Mouse (Mus musculus) megakaryocyte, embryonic 14.5 days (primary cell): ENCODE measurements at regions not wholly inside any gene's neighbourhood (a gene's known extent, or its start where the extent isn't known, plus 50 kb on each side); places are given as distances from the start of the nearest gene placed in this dataset.

Source experiments
- H3K27me3 ChIP-seq: replicated peaks from 2 replicates; pipeline ENCODE3; 2012; ENCODE audit warnings: inconsistent platforms
- H3K36me3 ChIP-seq: replicated peaks from 2 replicates; pipeline ENCODE3; 2012; ENCODE audit warnings: low read length, inconsistent platforms, mixed read lengths
- H3K4me1 ChIP-seq: 2 replicates; pipeline ENCODE4 v1.6.1; 2012; ENCODE audit warnings: inconsistent platforms
- H3K4me3 ChIP-seq: replicated peaks from 2 replicates; pipeline ENCODE3; 2012; ENCODE audit warnings: moderate library complexity, mild to moderate bottlenecking, inconsistent platforms
- H3K9me3 ChIP-seq: 2 replicates; pipeline ENCODE4 v1.6.1; 2012; ENCODE audit warnings: inconsistent platforms
- FLI1 ChIP-seq: IDR thresholded peaks from 2 replicates; pipeline ENCODE4 v1.6.1; 2012; ENCODE audit warnings: low read length, inconsistent platforms, mixed read lengths
- GATA1 ChIP-seq: IDR thresholded peaks from 3 replicates; pipeline ENCODE4 v1.6.1; 2012; ENCODE audit warnings: mixed read lengths, low read length, inconsistent platforms, borderline replicate concordance

DNA sequence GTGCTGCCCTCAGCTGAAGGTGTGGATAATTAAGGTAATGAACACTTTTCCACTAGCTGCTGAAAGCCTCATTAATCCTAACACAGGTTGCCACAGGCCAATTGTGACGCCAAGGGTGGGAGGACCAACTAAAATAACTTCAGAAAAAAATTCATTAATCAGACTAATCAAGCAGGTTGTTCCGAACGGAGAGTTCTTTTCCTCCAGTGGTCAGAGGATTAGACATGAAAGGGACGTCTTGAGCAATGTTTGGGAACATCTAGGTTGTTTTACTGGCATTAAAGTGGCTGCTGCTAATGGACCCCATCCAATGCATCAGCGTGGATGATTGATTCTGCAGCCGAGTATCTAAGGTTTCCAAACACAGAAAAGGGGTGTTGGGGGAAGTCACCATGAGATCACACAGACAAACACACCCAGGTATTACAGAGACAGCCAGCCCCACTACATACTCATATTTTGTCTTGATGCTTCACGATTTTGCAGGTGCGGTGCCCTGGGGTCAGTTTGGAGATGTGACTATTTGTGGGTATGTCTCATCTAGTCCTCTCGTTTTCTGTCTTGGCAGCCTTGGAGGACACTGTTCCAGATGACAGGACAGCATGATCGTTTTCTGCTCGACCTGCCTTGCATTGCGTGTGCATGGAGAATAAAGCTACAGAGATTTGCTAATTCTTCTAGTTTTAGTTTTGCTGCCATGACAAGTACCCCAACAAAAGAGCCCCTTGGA is 164.0 kb downstream of the 4933412E24Rik start:
- H3K9me3 ChIP-seq: peaks cover 3% of the 10 kb centered on the region; the same call in 1 of the 2 replicates
- no peaks in the 10 kb centered on the region for H3K27me3 ChIP-seq
- no peak overlapping the region for H3K4me3 ChIP-seq
- TF ChIP-seq FLI1 (no peak), GATA1 (no peak)
- H3K36me3 ChIP-seq: no peaks in the 10 kb centered on the region
- H3K4me1 ChIP-seq: no peaks in the 10 kb centered on the region

DNA sequence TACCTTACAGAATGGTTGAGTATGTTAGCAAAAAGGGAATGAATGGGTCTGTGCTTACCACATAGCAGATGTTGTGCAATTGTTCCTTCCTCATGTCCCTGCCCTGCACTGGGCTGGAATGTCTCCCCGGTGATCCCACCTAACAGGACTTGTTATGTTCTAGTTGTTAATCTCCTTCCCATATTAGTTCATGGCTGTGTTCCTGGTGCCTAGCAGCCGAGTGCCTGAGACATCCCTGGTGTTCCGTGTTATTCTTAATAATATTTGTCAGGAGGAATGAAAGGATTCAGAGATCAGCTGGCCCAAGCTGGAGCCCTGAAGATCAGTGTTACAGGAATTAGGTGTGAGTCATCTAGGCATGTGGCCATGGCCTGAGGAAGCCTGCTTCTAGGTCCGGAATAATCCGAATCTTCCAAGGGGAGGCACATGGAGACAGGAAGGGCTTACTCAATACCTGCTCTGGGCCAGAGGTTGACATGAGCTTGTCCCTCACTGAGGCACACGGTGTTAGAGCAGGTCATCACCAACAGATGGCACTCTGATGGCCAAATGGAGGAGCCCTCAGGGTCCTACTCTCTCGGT is 171.2 kb downstream of the 4933412E24Rik start:
- peaks cover 3% of the 10 kb centered on the region; the same call in 1 of the 2 replicates for H3K9me3 ChIP-seq
- no peak overlapping the region for H3K4me3 ChIP-seq
- no peaks in the 10 kb centered on the region for H3K27me3 ChIP-seq
- no peak for TF ChIP-seq GATA1
- TF ChIP-seq FLI1: no peak
- no peaks in the 10 kb centered on the region for H3K4me1 ChIP-seq
- H3K36me3 ChIP-seq: no peaks in the 10 kb centered on the region

DNA sequence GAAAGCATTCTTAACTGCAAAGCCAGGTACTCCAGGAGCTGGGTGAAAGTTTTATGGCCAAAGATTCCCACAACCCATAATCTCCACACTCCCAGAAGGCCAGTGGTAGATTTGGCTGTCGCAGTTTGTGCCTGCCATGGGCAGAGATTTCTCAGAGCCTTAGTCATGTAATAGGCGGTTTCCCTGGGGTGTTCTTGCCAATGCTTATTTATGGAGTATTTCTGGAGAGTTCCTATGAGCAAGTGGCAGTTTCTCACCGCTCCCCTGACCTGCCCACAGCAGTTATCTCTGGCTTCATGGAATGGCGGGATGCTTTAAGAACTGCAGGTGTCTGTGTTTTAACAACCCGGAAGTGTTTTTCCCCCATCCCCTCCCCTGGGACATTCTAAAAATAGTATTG is 179.8 kb downstream of the 4933412E24Rik start:
- Histone ChIP-seq H3K4me1 (peaks cover 7% of the 10 kb centered on the region), H3K4me3 (no peak overlapping the region), H3K27me3 (peaks cover 5% of the 10 kb centered on the region), H3K9me3 (no peaks in the 10 kb centered on the region), H3K36me3 (no peaks in the 10 kb centered on the region)
- no peak for TF ChIP-seq GATA1

DNA sequence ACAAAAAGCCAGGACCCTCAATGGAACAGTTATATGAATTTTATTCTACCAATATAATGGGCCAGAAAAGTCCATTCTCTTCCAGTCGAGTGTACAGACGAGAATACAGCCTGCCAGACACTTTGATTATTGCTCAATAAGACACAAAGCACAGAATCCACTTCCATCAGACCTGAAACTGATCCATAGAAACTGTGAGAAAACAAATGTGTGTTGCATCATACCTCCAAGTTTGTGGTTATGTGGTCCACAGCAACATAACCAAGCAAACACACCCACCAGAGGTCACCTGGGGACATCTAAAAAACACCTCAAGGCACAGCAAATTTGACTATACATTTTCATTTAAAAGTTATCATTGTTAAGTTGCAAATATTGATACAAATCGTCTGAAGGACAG is 183.2 kb downstream of the 4933412E24Rik start:
- Histone ChIP-seq H3K4me3 (no peak overlapping the region), H3K4me1 (peaks cover 12% of the 10 kb centered on the region)
- no peak for TF ChIP-seq FLI1
- TF ChIP-seq GATA1: no peak

DNA sequence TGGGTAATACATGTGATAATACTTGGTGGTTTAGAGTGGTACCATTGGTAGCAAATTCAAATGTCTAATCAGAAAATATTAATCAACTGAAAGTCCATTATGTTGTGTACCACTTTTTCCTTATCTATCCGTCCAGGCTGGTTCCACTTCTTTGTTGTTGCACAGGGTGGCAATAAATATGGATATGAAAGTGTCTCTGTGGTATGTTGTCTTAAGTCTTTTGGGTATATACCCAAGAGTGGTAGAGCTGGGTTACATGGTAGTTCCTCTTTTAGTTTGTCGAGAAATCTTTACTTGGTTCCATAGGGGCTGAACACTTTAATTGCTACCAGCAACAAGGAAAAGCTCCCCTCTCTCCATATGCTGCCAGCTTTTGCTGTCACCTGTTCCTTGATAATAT is 184.9 kb downstream of the 4933412E24Rik start:
- no peak overlapping the region for H3K4me3 ChIP-seq
- peaks cover 17% of the 10 kb centered on the region for H3K4me1 ChIP-seq
- no peaks in the 10 kb centered on the region for H3K36me3 ChIP-seq
- H3K9me3 ChIP-seq: no peaks in the 10 kb centered on the region
- peaks cover 23% of the 10 kb centered on the region for H3K27me3 ChIP-seq
- TF ChIP-seq FLI1 (no peak), GATA1 (no peak)

More for the DNA sequence above, 183.2 kb downstream of the 4933412E24Rik start:
- Histone ChIP-seq H3K36me3 (no peaks in the 10 kb centered on the region), H3K9me3 (no peaks in the 10 kb centered on the region), H3K27me3 (peaks cover 12% of the 10 kb centered on the region)

DNA sequence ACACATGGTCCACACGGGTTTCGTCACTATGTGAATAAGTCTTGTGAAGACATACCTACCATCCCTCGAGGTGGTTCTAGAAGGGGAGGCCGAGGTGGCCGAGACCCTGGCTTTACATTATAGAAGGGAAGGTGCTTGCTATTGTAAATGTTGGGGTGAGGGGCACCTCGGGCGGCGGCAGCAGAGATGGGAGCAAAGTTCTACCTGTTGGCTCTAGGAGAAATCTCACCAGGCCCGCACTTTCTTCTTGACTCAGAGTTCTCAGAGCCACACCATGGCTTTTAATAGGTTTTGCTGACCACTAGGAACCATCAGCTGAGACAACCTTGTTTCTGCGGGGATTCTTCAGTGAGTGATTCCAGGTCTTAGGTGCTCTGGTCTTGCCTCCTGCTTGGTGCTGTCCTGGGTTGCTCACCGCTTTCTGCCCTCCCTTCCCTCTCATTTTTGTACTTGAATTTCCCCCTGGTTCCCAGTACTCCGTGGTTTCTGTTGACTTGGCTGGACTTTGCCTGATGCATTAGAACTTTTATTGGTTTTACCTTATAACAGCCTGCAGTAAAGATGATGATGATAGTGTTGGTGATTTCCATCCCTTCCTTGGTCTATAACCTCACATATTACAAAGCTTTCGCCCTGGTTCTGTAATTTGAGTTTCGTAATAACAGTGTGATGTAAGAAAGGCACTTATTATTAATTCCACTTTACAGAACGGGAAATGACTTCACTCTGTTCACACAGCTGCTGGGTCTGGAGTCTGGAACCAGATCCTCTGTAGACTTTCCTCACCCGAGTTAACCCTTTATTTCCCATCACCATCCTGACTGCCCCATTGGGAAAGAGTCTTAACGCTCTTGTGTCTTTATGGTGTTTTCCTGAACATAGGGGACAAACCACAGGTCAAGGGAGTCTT is 185.6 kb downstream of the 4933412E24Rik start:
- TF ChIP-seq FLI1 (no peak), GATA1 (no peak)
- Histone ChIP-seq H3K4me3 (no peak overlapping the region), H3K9me3 (no peaks in the 10 kb centered on the region), H3K36me3 (no peaks in the 10 kb centered on the region), H3K4me1 (peaks cover 10% of the 10 kb centered on the region), H3K27me3 (peaks cover 25% of the 10 kb centered on the region)

DNA sequence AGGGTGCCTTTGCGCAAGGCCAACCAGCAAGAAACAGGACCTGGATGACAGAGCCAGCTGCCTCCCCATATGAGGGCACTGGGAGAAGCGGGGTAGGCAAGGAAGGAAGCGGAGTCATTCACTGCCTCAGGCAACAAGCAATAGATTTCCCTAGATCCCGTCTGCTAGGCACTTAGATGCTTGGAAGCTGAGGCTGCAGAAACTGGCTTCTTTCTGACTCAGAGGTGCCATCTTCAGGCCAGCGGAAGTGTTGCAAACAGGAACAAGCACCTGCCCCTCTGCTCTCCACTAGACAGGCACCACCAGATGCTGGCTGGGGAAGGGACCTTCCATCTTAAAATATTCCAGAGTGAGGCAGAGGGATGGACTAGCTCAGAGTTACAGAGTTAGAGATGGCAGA is 188.0 kb downstream of the 4933412E24Rik start:
- Histone ChIP-seq H3K4me1 (peaks cover 10% of the 10 kb centered on the region), H3K9me3 (no peaks in the 10 kb centered on the region), H3K4me3 (peak overlapping the region; percentile 2), H3K27me3 (peaks cover 30% of the 10 kb centered on the region), H3K36me3 (no peaks in the 10 kb centered on the region)
- TF ChIP-seq GATA1: no peak
- TF ChIP-seq FLI1: no peak

DNA sequence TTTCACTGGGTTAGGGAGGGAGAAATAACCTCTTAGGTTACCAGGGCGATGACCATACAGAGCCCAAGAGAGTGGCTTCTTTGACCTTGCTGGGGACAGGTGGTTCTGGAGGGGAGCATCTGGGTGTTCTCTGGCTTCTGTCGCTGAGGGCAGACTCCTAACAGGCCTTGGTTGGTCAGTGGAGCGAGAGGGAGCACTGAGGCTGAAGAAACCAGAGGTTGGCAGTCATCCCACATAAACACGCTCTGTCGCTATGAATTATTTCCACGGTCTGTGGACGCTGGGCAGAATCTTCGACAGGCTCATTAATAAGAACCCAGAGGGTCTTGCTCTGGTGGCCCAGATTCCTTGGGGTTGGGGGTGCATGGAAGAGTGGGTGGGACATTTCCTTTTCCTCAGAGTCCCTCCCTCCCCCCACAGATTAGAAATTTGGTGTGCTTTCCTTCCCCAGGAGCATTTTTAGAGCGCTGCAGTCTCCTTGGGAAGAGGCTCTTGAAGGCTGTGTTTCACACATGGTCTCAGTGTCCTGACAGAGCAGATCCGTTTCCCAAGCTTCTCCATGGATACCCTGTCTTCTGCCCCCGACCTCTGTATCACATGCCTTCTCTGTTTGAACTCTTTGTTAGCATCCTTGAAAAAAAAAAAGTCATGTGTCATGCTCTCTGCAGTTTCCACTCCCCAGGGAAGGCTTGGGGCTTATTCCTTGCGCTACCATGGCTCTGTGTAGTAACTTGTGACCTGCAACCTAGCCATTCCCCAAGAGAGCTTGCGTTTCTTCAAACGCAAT is 190.1 kb downstream of the 4933412E24Rik start:
- H3K36me3 ChIP-seq: no peaks in the 10 kb centered on the region
- TF ChIP-seq FLI1: no peak
- no peak for TF ChIP-seq GATA1
- no peak overlapping the region for H3K4me3 ChIP-seq
- H3K4me1 ChIP-seq: peaks cover 10% of the 10 kb centered on the region
- peaks cover 36% of the 10 kb centered on the region for H3K27me3 ChIP-seq
- H3K9me3 ChIP-seq: no peaks in the 10 kb centered on the region

DNA sequence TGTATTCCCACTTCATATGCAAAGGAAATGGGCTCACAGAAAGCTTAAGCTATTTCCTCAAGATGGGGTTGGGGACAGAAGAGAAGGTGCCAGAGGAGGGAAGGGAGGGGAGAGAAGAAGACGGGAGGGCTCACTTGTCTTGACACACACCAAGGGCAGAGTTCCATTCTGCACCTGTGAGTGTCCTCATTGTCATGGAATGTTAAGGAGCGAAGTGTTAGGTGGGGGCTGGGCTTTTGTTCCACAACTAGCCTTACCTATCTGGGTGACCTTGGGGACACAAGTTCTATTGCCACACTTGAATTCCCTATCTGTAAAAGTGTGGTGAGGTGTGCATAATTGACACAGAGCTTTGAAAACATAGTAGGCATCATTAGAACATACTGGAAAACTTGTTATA is 192.5 kb downstream of the 4933412E24Rik start:
- Histone ChIP-seq H3K9me3 (no peaks in the 10 kb centered on the region), H3K27me3 (peaks cover 31% of the 10 kb centered on the region), H3K36me3 (no peaks in the 10 kb centered on the region), H3K4me1 (peaks cover 15% of the 10 kb centered on the region), H3K4me3 (no peak overlapping the region)
- no peak for TF ChIP-seq GATA1
- no peak for TF ChIP-seq FLI1
